Mouse (Mus musculus) thymus, adult 2 months (tissue): ENCODE data around the gene Pi4k2a.

Experiments
- CTCF ChIP-seq: fragments of 200-500 bp; IDR thresholded peaks from 2 replicates; pipeline ENCODE4 v1.5.1; 2012; ENCODE audit warnings: mild to moderate bottlenecking, control low read depth, low read length, moderate library complexity, borderline replicate concordance; ENCODE audit not compliant: control insufficient read depth, poor library complexity, insufficient read depth; ENCODE audit errors: extremely low read depth
- POLR2A ChIP-seq: fragments of 200-500 bp; IDR thresholded peaks from 2 replicates; pipeline ENCODE4 v1.6.1; 2012; ENCODE audit warnings: mild to moderate bottlenecking, low read length, control low read depth, moderate library complexity; ENCODE audit not compliant: control insufficient read depth, poor library complexity, insufficient read depth; ENCODE audit errors: extremely low read depth

DNA sequence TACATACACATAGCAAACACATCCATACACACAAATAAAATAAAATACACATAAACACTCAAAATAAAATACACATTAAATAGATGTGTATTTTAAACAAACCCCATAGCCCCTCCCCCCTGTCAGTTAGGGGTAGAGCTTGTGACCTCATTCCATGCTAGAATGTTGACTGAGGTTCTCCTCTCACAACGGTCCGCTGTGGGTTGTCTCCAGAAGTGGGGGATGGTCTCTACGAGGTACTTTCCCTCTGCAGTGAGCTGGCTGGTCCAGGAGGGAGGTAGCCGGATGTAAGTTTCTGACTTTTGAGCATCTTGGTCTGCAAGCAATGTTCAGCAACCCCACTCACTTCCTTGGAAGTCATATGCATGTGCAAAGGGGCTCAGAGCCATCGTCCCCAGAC, 73.5 kb downstream of the Pi4k2a start, which contains the start of gene Zfyve27:
- TF ChIP-seq POLR2A, result no peak
- no peak for TF ChIP-seq CTCF
